Mouse (Mus musculus): ENCODE data around the gene Phb.
A peak's percentile ranks its signal among the peaks of the same experiment; 100 is the strongest.

Phb gene

GRCm38 (mm10) chr11:95666529-95667149 is at the start of gene Phb:
Gene Phb, plus strand, starts transcription at chr11:95666957.
- DNase-seq (ENCODE audit: low read depth, low spot score): peak; percentile 99

GRCm38 (mm10) chr11:95617785-95618465 is 48.8 kb upstream of the Phb start:
- DNase-seq (ENCODE audit: low read depth, low spot score): no peak

- no peak for DNase-seq (ENCODE audit: low read depth, low spot score)
Observed at GRCm38 (mm10) chr11:95619081-95619480, 47.7 kb upstream of the Phb start.

- DNase-seq (ENCODE audit: low read depth, low spot score): no peak
Observed at GRCm38 (mm10) chr11:95619886-95620444, 46.8 kb upstream of the Phb start.

- no peak for DNase-seq (ENCODE audit: low read depth, low spot score)
Observed at GRCm38 (mm10) chr11:95621010-95621409, 45.7 kb upstream of the Phb start.

GRCm38 (mm10) chr11:95621541-95622130 is 45.1 kb upstream of the Phb start:
- DNase-seq (ENCODE audit: low read depth, low spot score): peak; percentile 62

GRCm38 (mm10) chr11:95622426-95622825 is 44.3 kb upstream of the Phb start:
- DNase-seq (ENCODE audit: low read depth, low spot score): peak; percentile 52

- DNase-seq (ENCODE audit: low read depth, low spot score): no peak
Observed at GRCm38 (mm10) chr11:95630558-95630957, 36.2 kb upstream of the Phb start.

- no peak for DNase-seq (ENCODE audit: low read depth, low spot score)
Observed at GRCm38 (mm10) chr11:95631301-95631700, 35.5 kb upstream of the Phb start.

GRCm38 (mm10) chr11:95632474-95632873 is 34.3 kb upstream of the Phb start:
- DNase-seq (ENCODE audit: low read depth, low spot score): no peak

GRCm38 (mm10) chr11:95633512-95634000 is 33.2 kb upstream of the Phb start:
- DNase-seq (ENCODE audit: low read depth, low spot score): no peak

GRCm38 (mm10) chr11:95635030-95635429 is 31.7 kb upstream of the Phb start:
- no peak for DNase-seq (ENCODE audit: low read depth, low spot score)

- no peak for DNase-seq (ENCODE audit: low read depth, low spot score)
Observed at GRCm38 (mm10) chr11:95640751-95641150, 26.0 kb upstream of the Phb start.

- DNase-seq (ENCODE audit: low read depth, low spot score): no peak
Observed at GRCm38 (mm10) chr11:95642534-95643280, 24.1 kb upstream of the Phb start.

- DNase-seq (ENCODE audit: low read depth, low spot score): no peak
Observed at GRCm38 (mm10) chr11:95643856-95644255, 22.9 kb upstream of the Phb start.

- DNase-seq (ENCODE audit: low read depth, low spot score): no peak
Observed at GRCm38 (mm10) chr11:95644381-95644780, 22.4 kb upstream of the Phb start.

GRCm38 (mm10) chr11:95645397-95646153 is 21.2 kb upstream of the Phb start:
- no peak for DNase-seq (ENCODE audit: low read depth, low spot score)

GRCm38 (mm10) chr11:95646154-95646490 is 20.6 kb upstream of the Phb start:
- no peak for DNase-seq (ENCODE audit: low read depth, low spot score)

GRCm38 (mm10) chr11:95647791-95648190 is 19.0 kb upstream of the Phb start:
- no peak for DNase-seq (ENCODE audit: low read depth, low spot score)

- DNase-seq (ENCODE audit: low read depth, low spot score): peak; percentile 64
Observed at GRCm38 (mm10) chr11:95648827-95649226, 17.9 kb upstream of the Phb start.

- no peak for DNase-seq (ENCODE audit: low read depth, low spot score)
Observed at GRCm38 (mm10) chr11:95649560-95649959, 17.2 kb upstream of the Phb start.
